Mouse (Mus musculus): ENCODE measurements at regions not wholly inside any gene's neighbourhood (a gene's known extent, or its start where the extent isn't known, plus 50 kb on each side); places are given as distances from the start of the nearest gene placed in this dataset.

GRCm38 (mm10) chr9:61682744-61683259, 231.5 kb downstream of the Rplp1 start:
- Histone ChIP-seq H3K27ac (no peak overlapping the region), H3K4me2 (ENCODE audit: low read depth) (no peak overlapping the region), H3K27me3 (ENCODE audit: control insufficient read depth, insufficient read depth, low read length) (no peaks in the 10 kb centered on the region), H3K36me3 (replicated peaks; ENCODE audit: control insufficient read depth, insufficient read depth, low read depth) (no peaks in the 10 kb centered on the region), H3K9me3 (ENCODE audit: control insufficient read depth, low read length) (no peaks in the 10 kb centered on the region), H3K9ac (replicated peaks) (no peak overlapping the region), H3K4me1 (replicated peaks; ENCODE audit: control insufficient read depth in 2 of 2, insufficient read depth in 2 of 2, low read length in 1 of 2) (peaks cover 0 to 12% of the 10 kb centered on the region in 2 experiments; a peak in 2 of 4 replicates), H3K4me3 (ENCODE audit: insufficient read depth in 1 of 2, low read depth in 2 of 2, low read length in 2 of 2) (no peak overlapping the region)
- TF ChIP-seq EP300 (IDR thresholded peaks at IDR 0.05; ENCODE audit: low read depth) (no peak), CTCF (IDR thresholded peaks at IDR 0.05; ENCODE audit: low read depth) (no peak)
- DNase-seq (ENCODE audit: low read depth in 3 of 3, low spot score in 3 of 3) (no peak), ATAC-seq (ENCODE audit: insufficient read depth) (no peak)
- WGBS (ENCODE audit: insufficient replicate concordance) = 28% methylated on average over 5 of the region's 5 CpGs

- Histone ChIP-seq H3K36me3 (replicated peaks; ENCODE audit: control insufficient read depth, insufficient read depth, low read depth) (no peaks in the 10 kb centered on the region), H3K27ac (no peak overlapping the region), H3K9ac (replicated peaks) (no peak overlapping the region), H3K27me3 (ENCODE audit: control insufficient read depth, insufficient read depth, low read length) (no peaks in the 10 kb centered on the region), H3K4me2 (ENCODE audit: low read depth) (no peak overlapping the region), H3K4me1 (replicated peaks; ENCODE audit: control insufficient read depth in 2 of 2, insufficient read depth in 2 of 2, low read length in 1 of 2) (peaks cover 0 to 12% of the 10 kb centered on the region in 2 experiments; a peak in 2 of 4 replicates), H3K9me3 (ENCODE audit: control insufficient read depth, low read length) (no peaks in the 10 kb centered on the region), H3K4me3 (ENCODE audit: insufficient read depth in 1 of 2, low read depth in 2 of 2, low read length in 2 of 2) (no peak overlapping the region)
- WGBS (ENCODE audit: insufficient replicate concordance) = 17% methylated on average over 4 of the region's 4 CpGs
- TF ChIP-seq EP300 (IDR thresholded peaks at IDR 0.05; ENCODE audit: low read depth) (no peak), CTCF (IDR thresholded peaks at IDR 0.05; ENCODE audit: low read depth) (no peak)
- DNase-seq (ENCODE audit: low read depth in 3 of 3, low spot score in 3 of 3) = no peak
- no peak for ATAC-seq (ENCODE audit: insufficient read depth)
Observed at GRCm38 (mm10) chr9:61682316-61682715, 232.0 kb downstream of the Rplp1 start.

- Histone ChIP-seq H3K4me2 (ENCODE audit: low read depth) (no peak overlapping the region), H3K36me3 (replicated peaks; ENCODE audit: control insufficient read depth, insufficient read depth, low read depth) (no peaks in the 10 kb centered on the region), H3K4me3 (ENCODE audit: insufficient read depth in 1 of 2, low read depth in 2 of 2, low read length in 2 of 2) (no peak overlapping the region), H3K4me1 (replicated peaks; ENCODE audit: control insufficient read depth in 2 of 2, insufficient read depth in 2 of 2, low read length in 1 of 2) (peaks cover 0 to 12% of the 10 kb centered on the region in 2 experiments; a peak in 2 of 4 replicates), H3K27me3 (ENCODE audit: control insufficient read depth, insufficient read depth, low read length) (no peaks in the 10 kb centered on the region), H3K27ac (no peak overlapping the region), H3K9ac (replicated peaks) (no peak overlapping the region), H3K9me3 (ENCODE audit: control insufficient read depth, low read length) (no peaks in the 10 kb centered on the region)
- no peak for DNase-seq (ENCODE audit: low read depth in 3 of 3, low spot score in 3 of 3)
- no peak for ATAC-seq (ENCODE audit: insufficient read depth)
- WGBS (ENCODE audit: insufficient replicate concordance) = 22% methylated on average over 5 of the region's 5 CpGs
- TF ChIP-seq EP300 (IDR thresholded peaks at IDR 0.05; ENCODE audit: low read depth) (no peak), CTCF (IDR thresholded peaks at IDR 0.05; ENCODE audit: low read depth) (no peak)
Observed at GRCm38 (mm10) chr9:61681406-61681805, 232.9 kb downstream of the Rplp1 start.

DNA sequence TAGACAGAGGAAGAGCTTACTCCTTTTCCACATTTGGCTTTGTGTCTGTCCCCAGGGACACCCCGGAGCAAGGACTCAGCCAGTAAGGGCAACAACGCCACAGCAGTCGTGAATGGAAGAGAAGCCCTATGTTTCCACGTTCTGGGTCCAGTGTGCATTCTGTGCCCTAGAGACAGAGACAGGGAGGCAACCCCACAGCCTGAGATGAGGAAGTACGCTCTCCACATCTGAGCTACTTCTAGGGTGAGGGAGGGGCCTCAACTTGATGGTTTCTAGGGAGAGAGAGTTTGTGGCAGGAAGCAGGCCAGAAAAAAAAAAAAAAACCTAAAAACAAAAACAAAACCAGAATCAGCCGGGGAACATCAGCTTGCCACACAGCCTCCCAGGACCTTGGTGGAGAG, 233.4 kb downstream of the Rplp1 start:
- peaks cover 0 to 12% of the 10 kb centered on the region in 2 experiments; a peak in 2 of 4 replicates for H3K4me1 ChIP-seq (replicated peaks; ENCODE audit: control insufficient read depth in 2 of 2, insufficient read depth in 2 of 2, low read length in 1 of 2)
- H3K9ac ChIP-seq (replicated peaks) = no peak overlapping the region
- no peak overlapping the region for H3K27ac ChIP-seq
- TF ChIP-seq EP300 (IDR thresholded peaks at IDR 0.05; ENCODE audit: low read depth) (no peak), CTCF (IDR thresholded peaks at IDR 0.05; ENCODE audit: low read depth) (no peak)
- H3K4me2 ChIP-seq (ENCODE audit: low read depth) = no peak overlapping the region
- WGBS (ENCODE audit: insufficient replicate concordance) = 16% methylated on average over 6 of the region's 6 CpGs
- no peaks in the 10 kb centered on the region for H3K36me3 ChIP-seq (replicated peaks; ENCODE audit: control insufficient read depth, insufficient read depth, low read depth)
- H3K4me3 ChIP-seq (ENCODE audit: insufficient read depth in 1 of 2, low read depth in 2 of 2, low read length in 2 of 2) = no peak overlapping the region
- no peaks in the 10 kb centered on the region for H3K9me3 ChIP-seq (ENCODE audit: control insufficient read depth, low read length)
- no peaks in the 10 kb centered on the region for H3K27me3 ChIP-seq (ENCODE audit: control insufficient read depth, insufficient read depth, low read length)
- ATAC-seq (ENCODE audit: insufficient read depth) = no peak
- no peak for DNase-seq (ENCODE audit: low read depth in 3 of 3, low spot score in 3 of 3)

GRCm38 (mm10) chr9:61679686-61680085, 234.7 kb downstream of the Rplp1 start:
- 14% methylated on average over 6 of the region's 6 CpGs for WGBS (ENCODE audit: insufficient replicate concordance)
- DNase-seq (ENCODE audit: low read depth in 3 of 3, low spot score in 3 of 3) = no peak
- Histone ChIP-seq H3K9ac (replicated peaks) (no peak overlapping the region), H3K9me3 (ENCODE audit: control insufficient read depth, low read length) (no peaks in the 10 kb centered on the region), H3K27ac (no peak overlapping the region), H3K36me3 (replicated peaks; ENCODE audit: control insufficient read depth, insufficient read depth, low read depth) (no peaks in the 10 kb centered on the region), H3K4me3 (ENCODE audit: insufficient read depth in 1 of 2, low read depth in 2 of 2, low read length in 2 of 2) (no peak overlapping the region), H3K27me3 (ENCODE audit: control insufficient read depth, insufficient read depth, low read length) (no peaks in the 10 kb centered on the region), H3K4me2 (ENCODE audit: low read depth) (no peak overlapping the region), H3K4me1 (replicated peaks; ENCODE audit: control insufficient read depth in 2 of 2, insufficient read depth in 2 of 2, low read length in 1 of 2) (peaks cover 0 to 12% of the 10 kb centered on the region in 2 experiments; a peak in 2 of 4 replicates)
- no peak for ATAC-seq (ENCODE audit: insufficient read depth)
- TF ChIP-seq EP300 (IDR thresholded peaks at IDR 0.05; ENCODE audit: low read depth) (no peak), CTCF (IDR thresholded peaks at IDR 0.05; ENCODE audit: low read depth) (no peak)
